Mouse (Mus musculus) CH12.LX (cell line): ENCODE data around the gene Ctsc.

Experiments used
- CTCF ChIP-seq, 2 experiments: IDR thresholded peaks in 1 of 2; conservative IDR thresholded peaks in 1 of 2; 2 replicates each; pipeline ENCODE4 v1.5.1; 2011 to 2012; ENCODE audit warnings: low read depth in 2 of 2, low read length in 2 of 2, improper control_type of control experiment in 1 of 2, inconsistent platforms in 1 of 2, mild to moderate bottlenecking in 1 of 2, moderate library complexity in 1 of 2
- MAX ChIP-seq: IDR thresholded peaks from 2 replicates; pipeline ENCODE4 v1.6.1; 2011; ENCODE audit warnings: low read length, improper control_type of control experiment

DNA sequence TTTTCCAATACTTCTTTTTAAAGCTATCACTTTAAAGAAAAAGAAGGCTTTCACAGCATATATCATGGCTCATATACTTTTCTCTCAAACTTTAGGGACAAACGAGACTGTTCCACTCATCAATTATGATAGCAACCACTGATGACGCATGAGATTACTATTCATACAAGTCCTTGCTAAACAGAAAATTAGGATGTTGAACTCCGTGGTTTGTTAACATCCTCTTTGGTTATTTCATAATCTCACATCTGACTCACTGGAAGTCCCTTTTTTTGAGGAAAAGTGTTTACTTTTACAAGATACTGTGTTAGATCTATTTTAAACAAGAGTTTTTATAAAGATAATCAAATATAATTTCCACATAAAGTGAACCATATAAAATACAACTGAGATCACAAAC is 34.8 kb upstream of the Ctsc start:
- TF ChIP-seq MAX (no peak), CTCF (conservative IDR thresholded peaks at IDR 0.05 in 1 of 2, IDR thresholded peaks at IDR 0.05 in 1 of 2; ENCODE audit: low read depth in 2 of 2, low read length in 2 of 2) (no peak)
